Mouse (Mus musculus): ENCODE results near the gene Nop14.
"Not testable (repeated sequence)": the region's sequence is repeated elsewhere in the genome, so short reads cannot be mapped to it uniquely, and the experiment has no call there.

Gene Nop14

DNA sequence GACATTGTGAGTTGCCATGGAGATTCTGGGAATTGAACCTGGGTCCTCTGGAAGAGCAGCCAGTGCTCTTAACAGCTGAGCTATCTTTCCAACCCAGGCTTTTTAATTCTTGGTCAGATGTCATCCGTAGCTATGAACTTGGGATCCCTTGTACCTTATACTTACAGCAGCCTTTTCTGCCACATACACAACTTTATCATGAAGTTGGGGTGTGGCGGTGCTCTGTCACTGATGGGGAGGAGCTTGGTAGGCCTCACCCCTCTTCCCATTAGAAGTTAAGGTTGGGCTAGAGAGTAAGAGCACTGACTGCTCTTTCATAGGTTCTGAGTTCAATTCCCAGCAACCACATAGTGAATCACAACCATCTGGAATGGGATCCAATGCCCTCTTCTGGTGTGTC is 27.0 kb downstream of the Nop14 start:
- DNase-seq (ENCODE audit: low read depth) = no peak

DNA sequence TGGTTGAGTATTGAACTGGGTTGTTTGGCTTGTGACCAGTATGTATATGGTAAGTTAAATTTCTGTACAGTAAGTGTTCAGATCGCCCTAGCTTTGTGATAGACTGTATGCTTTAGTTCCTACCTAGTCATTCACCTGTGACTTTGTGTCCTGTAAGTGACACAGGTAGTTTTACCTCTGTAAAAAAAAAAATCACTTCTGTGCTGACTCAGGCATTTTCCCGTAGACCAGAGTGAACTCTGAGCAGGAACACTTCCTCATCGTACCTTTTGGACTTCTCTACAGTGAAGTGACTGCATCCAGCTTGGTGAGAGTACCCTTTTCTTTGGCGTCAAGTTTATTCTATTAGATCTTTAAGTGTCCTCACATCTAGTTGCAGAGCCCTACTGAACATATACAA is 50.0 kb downstream of the Nop14 start:
- no peak for DNase-seq (ENCODE audit: low read depth)

DNA sequence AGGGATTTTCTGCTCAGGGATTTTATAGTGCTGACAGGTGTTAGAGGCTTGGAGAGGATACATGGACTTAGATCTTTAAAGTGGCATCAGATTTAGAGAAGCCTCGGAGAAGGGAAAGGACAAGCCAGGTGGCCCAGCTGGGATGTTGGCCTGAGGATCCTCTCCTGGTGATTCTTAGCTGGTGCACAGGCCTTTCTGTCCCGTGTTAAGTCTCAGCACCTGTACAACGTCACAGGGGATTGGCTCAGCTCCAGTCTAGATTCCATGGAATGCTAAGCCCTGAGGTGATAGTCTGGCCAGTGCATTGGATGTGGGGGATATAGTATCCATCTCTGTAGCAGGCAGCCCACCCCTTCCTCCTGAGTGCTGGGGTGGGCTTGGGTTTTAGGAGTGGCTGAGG is 51.7 kb downstream of the Nop14 start:
- DNase-seq (ENCODE audit: low read depth) = no peak

DNA sequence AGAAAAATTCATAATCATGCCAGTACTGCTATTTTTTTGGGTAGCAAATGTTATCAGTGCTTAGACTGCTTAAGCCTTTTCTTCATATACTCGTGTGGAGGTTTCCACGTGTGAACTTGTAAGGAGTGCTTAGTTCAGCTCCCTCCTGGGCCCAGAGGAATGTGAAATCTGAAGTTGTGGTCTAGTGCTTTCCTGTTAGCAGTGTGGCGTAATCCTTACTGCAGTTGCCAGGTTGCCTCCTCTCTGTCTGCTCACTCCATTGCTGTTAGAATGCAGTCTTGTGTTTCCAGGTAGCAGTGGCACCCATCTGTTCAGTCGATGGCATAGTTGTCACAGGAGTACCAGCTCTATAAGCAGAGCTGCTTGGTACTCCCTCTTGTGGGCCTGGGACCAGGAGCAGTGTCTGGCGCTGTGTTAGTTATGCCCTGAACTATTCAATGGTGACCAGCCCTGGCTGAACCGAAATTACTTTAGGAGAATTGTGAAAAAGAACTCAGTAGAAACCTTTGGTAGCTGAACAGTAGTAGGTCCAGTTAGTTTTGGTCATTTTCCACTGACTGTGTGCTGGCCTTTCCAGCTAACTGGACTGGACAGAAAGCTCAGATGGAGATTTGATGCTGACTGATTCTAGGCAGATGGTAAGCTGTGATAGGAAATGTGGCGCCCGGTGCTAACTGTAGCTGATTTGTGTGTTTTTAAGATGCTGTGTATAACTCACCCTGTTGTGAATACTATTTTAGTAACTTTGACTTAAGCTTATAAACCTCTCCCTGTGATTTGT is 52.7 kb downstream of the Nop14 start:
- no peak for DNase-seq (ENCODE audit: low read depth)

DNA sequence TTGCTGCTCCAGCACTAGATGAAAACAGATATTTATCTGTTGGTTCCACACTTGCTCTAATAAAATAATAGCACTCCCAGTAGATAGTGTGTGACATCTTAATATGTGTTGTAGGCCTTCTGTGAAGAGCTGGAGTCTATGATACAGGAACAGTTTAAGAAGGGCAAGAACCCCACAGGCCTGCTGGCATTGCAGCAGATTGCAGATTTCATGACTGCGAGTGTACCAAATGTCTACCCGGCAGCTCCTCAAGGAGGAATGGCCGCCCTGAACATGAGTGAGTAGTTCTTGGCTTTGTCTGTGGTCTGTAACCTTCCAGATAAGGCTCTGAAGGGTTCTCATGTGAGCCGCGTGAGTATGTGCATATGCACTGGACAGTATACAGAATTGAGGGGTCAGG is 55.4 kb downstream of the Nop14 start:
- DNase-seq (ENCODE audit: low read depth) = no peak

DNA sequence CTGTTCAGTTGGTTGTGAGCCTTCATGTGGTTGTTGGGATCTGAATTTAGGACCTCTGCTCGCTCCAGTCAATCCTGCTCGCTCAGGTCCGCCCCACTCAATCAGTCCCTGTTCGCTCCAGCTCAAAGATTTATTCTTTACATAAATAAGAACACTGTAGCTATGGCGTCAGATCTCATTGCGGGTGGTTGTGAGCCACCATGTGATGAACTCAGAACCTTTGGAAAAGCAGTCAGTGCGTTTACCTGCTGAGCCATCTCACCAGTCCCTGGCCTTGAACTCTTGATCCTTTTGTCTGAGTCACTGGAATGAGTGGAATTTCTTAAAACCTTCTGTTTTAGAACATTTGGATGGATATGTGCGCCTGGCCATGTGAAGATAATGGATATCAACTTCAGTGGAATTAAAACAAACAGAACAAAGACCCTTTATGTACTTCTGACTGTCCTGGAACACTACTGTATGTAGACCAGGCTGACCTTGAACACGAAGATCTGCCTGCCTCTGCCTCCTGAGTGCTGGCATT is 66.7 kb downstream of the Nop14 start:
- no peak for DNase-seq (ENCODE audit: low read depth)

DNA sequence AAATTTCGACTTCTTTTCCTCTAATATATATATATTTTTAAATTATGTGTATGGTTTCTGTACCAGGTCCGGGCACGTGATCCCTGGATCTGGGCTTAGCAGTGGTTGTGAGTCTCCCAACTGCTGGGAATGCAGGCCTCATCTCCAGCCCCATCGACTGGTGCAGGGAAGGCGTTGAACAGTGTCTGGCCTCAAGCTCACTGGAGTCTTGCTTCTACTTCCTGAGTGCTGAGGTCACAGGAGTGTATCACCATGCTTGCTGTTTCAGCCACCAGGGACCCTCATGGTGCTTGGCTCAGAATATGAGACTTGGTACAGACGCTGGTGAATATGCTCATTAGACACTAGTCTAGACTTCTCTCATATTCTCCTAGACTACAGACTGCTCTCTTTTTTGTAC is 67.3 kb downstream of the Nop14 start:
- DNase-seq (ENCODE audit: low read depth) = no peak

DNA sequence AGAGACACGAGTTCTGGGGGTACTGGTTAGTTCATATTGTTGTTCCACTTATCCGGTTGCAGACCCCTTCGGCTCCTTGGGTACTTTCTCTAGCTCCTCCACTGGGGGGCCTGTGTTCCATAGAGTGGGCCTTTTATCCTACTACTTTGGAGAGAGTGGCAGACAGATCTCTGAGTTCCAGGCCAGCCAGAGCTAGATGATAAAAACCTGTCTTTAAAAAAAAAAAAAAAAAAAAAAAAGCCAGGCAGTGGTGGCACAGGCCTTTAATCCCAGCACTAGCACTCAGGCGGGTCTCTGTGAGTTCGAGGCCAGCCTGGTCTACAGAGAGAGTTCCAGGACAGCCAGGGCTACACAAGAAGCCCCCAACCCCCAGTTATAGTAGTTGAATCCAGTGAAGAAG is 67.7 kb downstream of the Nop14 start:
- DNase-seq (ENCODE audit: low read depth) = not testable (repeated sequence)

DNA sequence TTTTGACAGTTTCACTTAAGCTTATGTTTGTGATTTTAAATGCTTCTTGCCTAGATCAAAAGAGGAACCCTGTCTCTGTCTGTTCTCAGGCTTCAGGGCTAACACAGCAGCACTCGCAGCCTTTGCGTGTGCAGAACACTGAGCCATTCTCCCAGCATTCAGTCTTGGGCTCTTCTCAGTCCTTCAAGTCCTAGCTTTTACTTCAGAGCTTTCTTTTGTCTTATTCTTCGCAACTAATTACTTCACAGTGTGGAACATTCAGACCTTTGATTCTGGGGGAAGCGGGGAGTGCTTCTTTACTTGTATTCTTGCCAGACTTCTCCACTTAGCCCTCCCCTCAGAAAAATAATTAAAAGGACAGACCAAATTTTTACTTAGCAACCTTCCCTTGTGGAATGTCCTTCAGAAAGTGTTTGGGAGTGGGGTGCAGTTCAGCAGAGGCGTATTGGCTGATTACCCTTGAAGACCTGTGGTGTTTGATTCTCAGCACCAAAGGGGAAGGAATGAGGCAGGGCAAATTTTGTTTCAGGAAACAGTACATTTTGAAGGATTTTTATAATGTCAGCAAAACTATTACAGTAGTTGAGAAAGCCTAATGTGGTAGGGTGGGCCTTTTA is 68.5 kb downstream of the Nop14 start:
- no peak for DNase-seq (ENCODE audit: low read depth)

DNA sequence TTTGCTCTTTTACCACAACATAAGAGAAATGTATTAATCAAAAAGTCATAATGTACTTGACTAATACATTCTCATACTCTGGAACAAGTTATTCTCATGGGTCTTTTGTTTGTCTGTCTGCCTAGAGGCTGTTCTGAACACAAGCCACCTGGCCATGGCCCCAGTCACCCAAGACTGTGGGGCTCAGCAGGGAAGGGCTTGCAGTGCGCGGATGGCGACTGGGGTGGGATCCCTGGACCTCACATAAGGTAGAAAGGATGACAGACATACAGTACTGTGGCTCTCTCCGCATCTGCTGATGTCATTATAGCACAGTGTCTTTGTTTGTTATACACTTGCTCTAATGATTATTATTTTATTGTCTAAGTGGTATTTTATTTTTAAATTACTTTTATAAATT is 69.2 kb downstream of the Nop14 start:
- DNase-seq (ENCODE audit: low read depth) = no peak

DNA sequence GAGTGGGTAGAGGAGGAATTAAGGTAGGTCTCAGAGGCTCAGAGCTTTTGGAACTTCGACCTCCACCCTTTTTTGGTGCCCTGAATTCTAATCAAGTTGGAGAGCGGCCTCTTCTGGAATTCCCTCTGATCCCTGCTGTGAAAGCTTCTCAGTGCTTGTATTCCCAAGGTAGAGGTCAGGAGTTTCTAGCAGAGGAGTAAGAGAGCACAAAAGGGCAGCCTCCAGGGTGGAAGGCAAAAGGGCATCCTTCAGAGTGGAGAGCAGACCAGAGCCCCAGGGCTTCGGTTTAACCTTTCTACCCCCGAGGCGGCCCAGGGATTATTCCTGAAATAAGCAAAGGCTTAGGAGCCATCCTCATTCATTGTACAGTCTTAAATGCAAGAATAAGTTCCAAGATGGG is 69.9 kb downstream of the Nop14 start:
- no peak for DNase-seq (ENCODE audit: low read depth)
